Comparison of ENCODE assay signal across 7 mouse cellular contexts in genomic region chr2:177957145-177957544, GRCm38 (mm10). TPM values are rescaled to one million over a fixed set of nuclear protein-coding genes. Genes with fewer than 3 reads are reported as not detected.
DNase-seq lines count a peak whose midpoint lies in the region; ATAC-seq and TF ChIP-seq lines count a peak whose summit lies in the region.
"Not testable (repeated sequence)": the region's sequence is repeated elsewhere in the genome, so short reads cannot be mapped to it uniquely, and the experiment has no call there.

Gm14326 (minus strand) TSS chr2:177957297.

- DNase-seq in adrenal gland, postnatal 10 days: peak; percentile 87
- DNase-seq in embryonic facial prominence, embryonic 14.5 days (ENCODE audit: low spot score): peak; percentile 45
- not testable (repeated sequence) for DNase-seq in limb, embryonic 14.5 days (ENCODE audit: low spot score)
- peak; percentile 51 to 58 for DNase-seq in spleen, adult 18-20 months

- H3K27me3 ChIP-seq in embryonic facial prominence, embryonic 14.5 days (replicated peaks; ENCODE audit: control insufficient read depth, insufficient read depth, low read length); heart, embryonic 11.5 days (ENCODE audit: control insufficient read depth, insufficient read depth, low read length); kidney, embryonic 14.5 days (ENCODE audit: control insufficient read depth, insufficient read depth, low read length); limb, embryonic 14.5 days (ENCODE audit: control insufficient read depth, insufficient read depth, low read length); midbrain, embryonic 15.5 days (replicated peaks): not testable (repeated sequence)

- not testable (repeated sequence) for H3K4me1 ChIP-seq in embryonic facial prominence, embryonic 14.5 days (ENCODE audit: control insufficient read depth, insufficient read depth, low read length); heart, embryonic 11.5 days (ENCODE audit: control insufficient read depth, insufficient read depth, low read length); kidney, embryonic 14.5 days (ENCODE audit: control insufficient read depth, insufficient read depth, low read length); limb, embryonic 14.5 days (ENCODE audit: control insufficient read depth, insufficient read depth, low read length); midbrain, embryonic 15.5 days

- not testable (repeated sequence) for H3K27ac ChIP-seq in embryonic facial prominence, embryonic 14.5 days (replicated peaks; ENCODE audit: low read depth, low read length); heart, embryonic 11.5 days (ENCODE audit: low read depth, low read length); kidney, embryonic 14.5 days (ENCODE audit: low read depth, low read length); limb, embryonic 14.5 days (replicated peaks; ENCODE audit: low read depth, low read length); midbrain, embryonic 15.5 days

- H3K4me2 ChIP-seq in embryonic facial prominence, embryonic 14.5 days (ENCODE audit: low read depth, low read length): peak within 1 kb of the TSS; percentile 43
- H3K4me2 ChIP-seq in heart, embryonic 11.5 days: peak within 1 kb of the TSS; percentile 47
- peak within 1 kb of the TSS; percentile 19; the same call in 1 of the 2 replicates for H3K4me2 ChIP-seq in kidney, embryonic 14.5 days (replicated peaks; ENCODE audit: low read depth, low read length)
- peak within 1 kb of the TSS; percentile 30 for H3K4me2 ChIP-seq in limb, embryonic 14.5 days (replicated peaks; ENCODE audit: low read depth, low read length, severe bottlenecking)
- H3K4me2 ChIP-seq in midbrain, embryonic 15.5 days: peak within 1 kb of the TSS; percentile 47

- not testable (repeated sequence) for H3K9me3 ChIP-seq in embryonic facial prominence, embryonic 14.5 days (ENCODE audit: control insufficient read depth, low read length); heart, embryonic 11.5 days (replicated peaks; ENCODE audit: control insufficient read depth, low read length); kidney, embryonic 14.5 days (ENCODE audit: control insufficient read depth, low read length); limb, embryonic 14.5 days (ENCODE audit: control insufficient read depth, low read length); midbrain, embryonic 15.5 days

- peak within 1 kb of the TSS; percentile 39 for H3K4me3 ChIP-seq in embryonic facial prominence, embryonic 14.5 days (ENCODE audit: low read depth, low read length)
- H3K4me3 ChIP-seq in heart, embryonic 11.5 days (ENCODE audit: low read depth, low read length): peak within 1 kb of the TSS; percentile 44
- peak within 1 kb of the TSS; percentile 33; the same call in 1 of the 2 replicates for H3K4me3 ChIP-seq in kidney, embryonic 14.5 days (ENCODE audit: low read length)
- peak within 1 kb of the TSS; percentile 35 for H3K4me3 ChIP-seq in limb, embryonic 14.5 days (replicated peaks; ENCODE audit: low read length)
- H3K4me3 ChIP-seq in midbrain, embryonic 15.5 days: peak within 1 kb of the TSS; percentile 46

- TF ChIP-seq POLR2A in limb, embryonic 14.5 days (IDR thresholded peaks at IDR 0.05; ENCODE audit: borderline replicate concordance, extremely low read depth, insufficient read depth, insufficient read length): not testable (repeated sequence)

- H3K9ac ChIP-seq in embryonic facial prominence, embryonic 14.5 days (ENCODE audit: low read depth, low read length): peak within 1 kb of the TSS; percentile 58
- peak within 1 kb of the TSS; percentile 54; the same call in 1 of the 2 replicates for H3K9ac ChIP-seq in heart, embryonic 11.5 days (ENCODE audit: low read depth, low read length)
- H3K9ac ChIP-seq in kidney, embryonic 14.5 days (ENCODE audit: low read depth, low read length); midbrain, embryonic 15.5 days: not testable (repeated sequence)
- H3K9ac ChIP-seq in limb, embryonic 14.5 days (ENCODE audit: low read depth, low read length, severe bottlenecking): peak within 1 kb of the TSS; percentile 34; the same call in 1 of the 2 replicates

- 0% methylated on average over 3 of the region's 7 CpGs for WGBS in embryonic facial prominence, embryonic 14.5 days
- WGBS in heart, embryonic 11.5 days (ENCODE audit: insufficient replicate concordance): 0% methylated on average over 3 of the region's 7 CpGs
- WGBS in kidney, embryonic 14.5 days: 0% methylated on average over 4 of the region's 7 CpGs
- 0% methylated on average over 4 of the region's 7 CpGs for WGBS in limb, embryonic 14.5 days
- 5% methylated on average over 5 of the region's 7 CpGs for WGBS in midbrain, embryonic 15.5 days

- not testable (repeated sequence) for ATAC-seq in embryonic facial prominence, embryonic 14.5 days (ENCODE audit: low read depth); heart, embryonic 11.5 days (replicated peaks; ENCODE audit: insufficient number of reproducible peaks, low FRiP score, low TSS enrichment); kidney, embryonic 14.5 days (ENCODE audit: low FRiP score, low TSS enrichment); limb, embryonic 14.5 days (ENCODE audit: low FRiP score, low read depth); midbrain, embryonic 15.5 days (replicated peaks)

- H3K36me3 ChIP-seq in embryonic facial prominence, embryonic 14.5 days (ENCODE audit: control insufficient read depth, insufficient read depth, low read length); heart, embryonic 11.5 days (ENCODE audit: control insufficient read depth, insufficient read depth, low read length); kidney, embryonic 14.5 days (ENCODE audit: control insufficient read depth, insufficient read depth, low read length); limb, embryonic 14.5 days (ENCODE audit: control insufficient read depth, insufficient read depth, low read length); midbrain, embryonic 15.5 days (replicated peaks): not testable (repeated sequence)

RNA-seq across cellular contexts. Expression of gene Gm14326, which starts in this region (rescaled TPM):
- total RNA-seq in adrenal gland, postnatal 10 days (2021): 10 to 100 TPM; 26.5 to 40.3 TPM
- polyA plus RNA-seq in embryonic facial prominence, embryonic 14.5 days (2014; fragmentation: Nextera tagmentation; extraction: Ambion mirVana): 19.1 and 24.0 TPM in 2 replicates
- polyA plus RNA-seq in heart, embryonic 11.5 days (2014; fragmentation: Nextera tagmentation; extraction: Ambion mirVana): 21.8 and 23.8 TPM in 2 replicates
- polyA plus RNA-seq in kidney, embryonic 14.5 days (2014; fragmentation: Nextera tagmentation; extraction: Ambion mirVana): 16.1 and 20.5 TPM in 2 replicates
- 7.2 and 9.6 TPM in 2 replicates for polyA plus RNA-seq in limb, embryonic 14.5 days (2012; rRNA removed)
- 19.6 and 22.1 TPM in 2 replicates for polyA plus RNA-seq in limb, embryonic 14.5 days (2014; fragmentation: Nextera tagmentation; extraction: Ambion mirVana)
- polyA plus RNA-seq in midbrain, embryonic 15.5 days (2015; fragmentation: Nextera tagmentation; extraction: Ambion mirVana): 13.2 and 14.8 TPM in 2 replicates
